Mouse (Mus musculus) macrophage (primary cell): ENCODE results near the gene Gnat3. TPM values are rescaled to one million over a fixed set of nuclear protein-coding genes. Genes with fewer than 3 reads are reported as not detected.
"Not testable (repeated sequence)": the region's sequence is repeated elsewhere in the genome, so short reads cannot be mapped to it uniquely, and the experiment has no call there.

Experiments
- H3K27ac ChIP-seq: fragments of 350-480 bp; formaldehyde crosslinking; 2 replicates; pipeline ENCODE4 v1.9.0; 2021
- H3K36me3 ChIP-seq: fragments of 350-480 bp; formaldehyde crosslinking; 2 replicates; pipeline ENCODE4 v1.9.0; 2021; ENCODE audit errors: inconsistent target
- H3K4me3 ChIP-seq: fragments of 350-480 bp; formaldehyde crosslinking; 2 replicates; pipeline ENCODE4 v1.9.0; 2021; ENCODE audit errors: inconsistent target
- H3K79me2 ChIP-seq: fragments of 350-480 bp; formaldehyde crosslinking; 2 replicates; pipeline ENCODE4 v1.9.0; 2021; ENCODE audit errors: inconsistent target
- WGBS: methylation state at CpG from one replicate; pipeline ENCODE4 v1.1.7; 2026; ENCODE audit warnings: inconsistent platforms; ENCODE audit not compliant: missing documents; 5-methylcytosine and 5-hydroxymethylcytosine counted together
- polyA plus RNA-seq: library from polyadenylated mRNA; stranded (reverse); fragments of 250-400 nt; gene quantifications from 3 replicates; pipeline ENCODE4 v1.2.4, GENCODE M21; 2018; ENCODE audit warnings: inconsistent platforms
- total RNA-seq, 78 experiments: library from RNA; depleted of rRNA; stranded (reverse); fragments of 250-400 nt; gene quantifications; 1 replicate in 9 of 78; 2 replicates in 24 of 78; 3 replicates in 43 of 78; 4 replicates in 2 of 78; pipeline ENCODE4 v1.2.4; 2018; ENCODE audit warnings: inconsistent platforms in 56 of 78

Gnat3 gene
- under 1 TPM in 1 of 26 experiments, not detected in 25; 0.56 TPM for total RNA-seq (2018; cell fraction: chromatin; rRNA removed)
- total RNA-seq (2018; cell fraction: cytosol; rRNA removed) = under 1 TPM in 17 of 26 experiments, not detected in 9; 0.10 to 0.61 (median 0.20) TPM
- under 1 TPM in 4 of 26 experiments, not detected in 22; 0.36 to 0.89 (median 0.55) TPM for total RNA-seq (2018; cell fraction: nucleus; rRNA removed)
- polyA plus RNA-seq = 0.44 to 2.6 TPM in 2 of 3 replicates, not detected in the other

- H3K79me2 ChIP-seq = no peaks in the 10 kb centered on the region
- no peak within 1 kb of the TSS for H3K27ac ChIP-seq
- H3K4me3 ChIP-seq = no peak within 1 kb of the TSS
- no peaks in the 10 kb centered on the region for H3K36me3 ChIP-seq
- WGBS = 96% methylated on average over 5 of the region's 5 CpGs
Measured at GRCm38 (mm10) chr5:17962249-17962648, at the start of gene Gnat3. Gene Gnat3 (plus strand): TSS chr5:17962549.

GRCm38 (mm10) chr5:17918966-17919365 is 43.4 kb upstream of the Gnat3 start:
- Histone ChIP-seq H3K79me2 (no peaks in the 10 kb centered on the region), H3K27ac (no peak overlapping the region), H3K4me3 (no peak overlapping the region), H3K36me3 (no peaks in the 10 kb centered on the region)
- WGBS = 87% methylated on average over 5 of the region's 5 CpGs

- H3K36me3 ChIP-seq = no peaks in the 10 kb centered on the region
- H3K4me3 ChIP-seq = no peak overlapping the region
- H3K79me2 ChIP-seq = no peaks in the 10 kb centered on the region
- WGBS = 96% methylated on average over 3 of the region's 3 CpGs
- H3K27ac ChIP-seq = no peak overlapping the region
Measured at GRCm38 (mm10) chr5:17923648-17924047, 38.7 kb upstream of the Gnat3 start.

- Histone ChIP-seq H3K36me3 (no peaks in the 10 kb centered on the region), H3K27ac (no peak overlapping the region)
Measured at GRCm38 (mm10) chr5:17924085-17924518, 38.2 kb upstream of the Gnat3 start.

GRCm38 (mm10) chr5:17928471-17928870 is 33.9 kb upstream of the Gnat3 start:
- 87% methylated on average over 4 of the region's 4 CpGs for WGBS
- Histone ChIP-seq H3K27ac (no peak overlapping the region), H3K36me3 (no peaks in the 10 kb centered on the region), H3K79me2 (no peaks in the 10 kb centered on the region), H3K4me3 (no peak overlapping the region)

More at GRCm38 (mm10) chr5:17924085-17924518, 38.2 kb upstream of the Gnat3 start:
- no peaks in the 10 kb centered on the region for H3K79me2 ChIP-seq
- no peak overlapping the region for H3K4me3 ChIP-seq
- 79% methylated on average over 2 of the region's 2 CpGs for WGBS

- WGBS = 95% methylated on average over 7 of the region's 7 CpGs
- Histone ChIP-seq H3K36me3 (no peaks in the 10 kb centered on the region), H3K79me2 (no peaks in the 10 kb centered on the region), H3K27ac (no peak overlapping the region), H3K4me3 (no peak overlapping the region)
Measured at GRCm38 (mm10) chr5:17929006-17929567, 33.3 kb upstream of the Gnat3 start.

- 95% methylated on average over 2 of the region's 2 CpGs for WGBS
- H3K27ac ChIP-seq, H3K79me2 ChIP-seq, H3K4me3 ChIP-seq, H3K36me3 ChIP-seq: not testable (repeated sequence)
Measured at GRCm38 (mm10) chr5:17931588-17931987, 30.8 kb upstream of the Gnat3 start.

- H3K4me3 ChIP-seq = no peak overlapping the region
- H3K36me3 ChIP-seq = no peaks in the 10 kb centered on the region
- no peaks in the 10 kb centered on the region for H3K79me2 ChIP-seq
- no peak overlapping the region for H3K27ac ChIP-seq
- 94% methylated on average over 1 of the region's 1 CpGs for WGBS
Measured at GRCm38 (mm10) chr5:17934501-17934900, 27.8 kb upstream of the Gnat3 start.

- no peaks in the 10 kb centered on the region for H3K36me3 ChIP-seq
- H3K4me3 ChIP-seq = no peak overlapping the region
- H3K27ac ChIP-seq = no peak overlapping the region
- WGBS = 100% methylated on average over 1 of the region's 1 CpGs
- no peaks in the 10 kb centered on the region for H3K79me2 ChIP-seq
Measured at GRCm38 (mm10) chr5:17938170-17938939, 24.0 kb upstream of the Gnat3 start.

- WGBS = 80% methylated on average over 1 of the region's 1 CpGs
- Histone ChIP-seq H3K79me2 (no peaks in the 10 kb centered on the region), H3K27ac (no peak overlapping the region), H3K4me3 (no peak overlapping the region), H3K36me3 (no peaks in the 10 kb centered on the region)
Measured at GRCm38 (mm10) chr5:17956468-17956867, 5.9 kb upstream of the Gnat3 start.

- Histone ChIP-seq H3K27ac (no peak overlapping the region), H3K4me3 (no peak overlapping the region), H3K79me2 (no peaks in the 10 kb centered on the region), H3K36me3 (no peaks in the 10 kb centered on the region)
- 94% methylated on average over 12 of the region's 13 CpGs for WGBS
Measured at GRCm38 (mm10) chr5:17969704-17970390, 7.5 kb downstream of the Gnat3 start.

GRCm38 (mm10) chr5:17970391-17970730 is 8.0 kb downstream of the Gnat3 start:
- H3K4me3 ChIP-seq = no peak overlapping the region
- H3K36me3 ChIP-seq = no peaks in the 10 kb centered on the region
- H3K79me2 ChIP-seq = no peaks in the 10 kb centered on the region
- WGBS = 100% methylated on average over 3 of the region's 3 CpGs
- H3K27ac ChIP-seq = no peak overlapping the region

GRCm38 (mm10) chr5:17980501-17981121 is 18.3 kb downstream of the Gnat3 start:
- H3K79me2 ChIP-seq = no peaks in the 10 kb centered on the region
- H3K27ac ChIP-seq = no peak overlapping the region
- no peak overlapping the region for H3K4me3 ChIP-seq
- H3K36me3 ChIP-seq = no peaks in the 10 kb centered on the region
- 73% methylated on average over 5 of the region's 5 CpGs for WGBS

- Histone ChIP-seq H3K4me3 (no peak overlapping the region), H3K36me3 (no peaks in the 10 kb centered on the region), H3K27ac (no peak overlapping the region), H3K79me2 (no peaks in the 10 kb centered on the region)
- 62% methylated on average over 4 of the region's 4 CpGs for WGBS
Measured at GRCm38 (mm10) chr5:17982770-17983169, 20.4 kb downstream of the Gnat3 start.
